13 mouse cellular contexts compared by ENCODE assay signal in the genomic region with DNA sequence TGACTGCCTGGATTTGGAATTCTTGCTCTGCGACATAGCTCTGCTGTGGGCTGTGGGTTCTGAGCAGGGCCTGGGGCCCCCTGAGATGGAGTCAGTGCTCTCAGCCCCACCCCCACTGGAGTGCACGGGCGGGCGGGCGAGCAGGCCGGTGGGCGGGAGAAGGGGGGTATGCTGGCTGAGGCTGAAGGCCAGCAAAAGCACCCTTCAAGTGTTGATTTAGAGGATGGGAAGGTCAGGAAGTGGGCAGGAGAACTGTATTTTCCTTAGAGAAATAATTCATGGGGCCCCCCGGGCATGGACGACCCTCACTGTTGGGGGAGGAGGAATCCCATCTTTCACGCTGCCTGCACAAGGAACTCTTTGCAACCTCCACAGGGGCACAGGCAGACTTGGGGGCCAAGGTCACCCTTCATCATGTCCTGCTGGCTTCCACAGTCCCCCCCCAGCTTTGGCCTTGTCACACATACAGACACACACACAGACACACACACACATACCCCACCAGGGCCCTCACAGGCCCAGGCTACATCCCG. TPM values are rescaled to one million over a fixed set of nuclear protein-coding genes. Genes with fewer than 3 reads are reported as not detected.
DNase-seq lines count a peak whose midpoint lies in the region; ATAC-seq lines count a peak whose summit lies in the region.
"Had no signal": no experiment of that assay in that cellular context is flagged by ENCODE, and none has a peak within 500 bp of the region (broad histone marks: within the 10 kb centered on the region; RNA-seq: fewer than 3 reads in every experiment).

No protein-coding gene starts in this region.

- peaks cover 26% of the 10 kb centered on the region for H3K4me1 ChIP-seq in heart, embryonic 16.5 days (ENCODE audit: control insufficient read depth, insufficient read depth, low read length)
- H3K4me1 ChIP-seq in hindbrain, embryonic 11.5 days (replicated peaks; ENCODE audit: control insufficient read depth, insufficient read depth, low read length) = peaks cover 8% of the 10 kb centered on the region
- peaks cover 22% of the 10 kb centered on the region for H3K4me1 ChIP-seq in midbrain, embryonic 13.5 days (replicated peaks)

- H3K36me3 ChIP-seq in heart, embryonic 16.5 days (ENCODE audit: control insufficient read depth, insufficient read depth) = no peaks in the 10 kb centered on the region
- no peaks in the 10 kb centered on the region for H3K36me3 ChIP-seq in hindbrain, embryonic 11.5 days (ENCODE audit: control insufficient read depth, insufficient read depth, low read length)
- H3K36me3 ChIP-seq in midbrain, embryonic 13.5 days = peaks cover 16% of the 10 kb centered on the region

- H3K4me3 ChIP-seq in heart, embryonic 16.5 days (ENCODE audit: low read length) = no peak overlapping the region
- H3K4me3 ChIP-seq in hindbrain, embryonic 11.5 days (ENCODE audit: low read depth, low read length) = no peak overlapping the region
- H3K4me3 ChIP-seq in midbrain, embryonic 13.5 days (replicated peaks) = no peak overlapping the region
- H3K4me3 ChIP-seq: erythroblast, embryonic 14.5 days had no signal

- H3K9ac ChIP-seq in heart, embryonic 16.5 days (ENCODE audit: low read length) = peak overlapping the region; percentile 59
- peak overlapping the region; percentile 15; the same call in 1 of the 2 replicates for H3K9ac ChIP-seq in hindbrain, embryonic 11.5 days (ENCODE audit: low read depth, low read length)
- peak overlapping the region; percentile 43; the same call in 1 of the 2 replicates for H3K9ac ChIP-seq in midbrain, embryonic 13.5 days (replicated peaks)

- H3K4me2 ChIP-seq in heart, embryonic 16.5 days (ENCODE audit: low read depth, low read length) = peak overlapping the region; percentile 4
- no peak overlapping the region for H3K4me2 ChIP-seq in hindbrain, embryonic 11.5 days (replicated peaks; ENCODE audit: low read depth, low read length)
- peak overlapping the region; percentile 10 for H3K4me2 ChIP-seq in midbrain, embryonic 13.5 days (replicated peaks)

- H3K9me3 ChIP-seq in heart, embryonic 16.5 days (replicated peaks; ENCODE audit: control insufficient read depth, low read length) = no peaks in the 10 kb centered on the region
- H3K9me3 ChIP-seq in hindbrain, embryonic 11.5 days (ENCODE audit: control insufficient read depth, low read length) = no peaks in the 10 kb centered on the region
- H3K9me3 ChIP-seq in midbrain, embryonic 13.5 days = no peaks in the 10 kb centered on the region
- H3K9me3 ChIP-seq: G1E had no signal

- no peak for DNase-seq in heart, adult 9 months (ENCODE audit: low spot score in 2 of 2)
- DNase-seq in embryo, embryonic 11 days = peak; percentile 85
- DNase-seq in hindbrain, embryonic 11.5 days (ENCODE audit: low spot score) = no peak
- DNase-seq in cerebellum, postnatal 4 days (ENCODE audit: low spot score in 2 of 2) = no peak
- DNase-seq in frontal cortex, adult 2 months (ENCODE audit: extremely low spot score in 1 of 2, low spot score in 1 of 2) = no peak
- DNase-seq in B cell, adult 2 months = no peak
- DNase-seq: kidney, adult 11 months; lung, adult 18-20 months; thymus, adult 2 months had no signal

- 12% methylated on average over 11 of the region's 11 CpGs for WGBS in heart, embryonic 16.5 days
- WGBS in hindbrain, embryonic 11.5 days = 33% methylated on average over 11 of the region's 11 CpGs
- 19% methylated on average over 11 of the region's 11 CpGs for WGBS in midbrain, embryonic 13.5 days

- peak overlapping the region; percentile 54 for H3K27ac ChIP-seq in heart, embryonic 16.5 days (ENCODE audit: low read length)
- peak overlapping the region; percentile 27; the same call in 1 of the 2 replicates for H3K27ac ChIP-seq in hindbrain, embryonic 11.5 days (ENCODE audit: low read depth, low read length)
- no peak overlapping the region for H3K27ac ChIP-seq in midbrain, embryonic 13.5 days

- no peak; the same call in 1 of the 2 replicates for ATAC-seq in heart, embryonic 16.5 days (replicated peaks; ENCODE audit: extremely low read depth, insufficient read depth, low FRiP score)
- ATAC-seq in hindbrain, embryonic 11.5 days (ENCODE audit: low FRiP score) = peak; percentile 54; the same call in 1 of the 2 replicates
- no peak for ATAC-seq in midbrain, embryonic 13.5 days

- no peaks in the 10 kb centered on the region for H3K27me3 ChIP-seq in heart, embryonic 16.5 days (ENCODE audit: control insufficient read depth, insufficient read depth, low read length)
- H3K27me3 ChIP-seq in hindbrain, embryonic 11.5 days (ENCODE audit: control insufficient read depth, insufficient read depth, low read length) = no peaks in the 10 kb centered on the region
- no peaks in the 10 kb centered on the region for H3K27me3 ChIP-seq in midbrain, embryonic 13.5 days

RNA-seq across cellular contexts. Expression of a gene that starts 10.4 kb away (rescaled TPM):
- polyA plus RNA-seq in heart, embryonic 16.5 days (2015; fragmentation: Nextera tagmentation; extraction: Ambion mirVana) = 14.2 and 20.0 TPM in 2 replicates
- polyA plus RNA-seq in hindbrain, embryonic 11.5 days (2014; fragmentation: Nextera tagmentation; extraction: Ambion mirVana) = 13.5 and 13.9 TPM in 2 replicates
- 12.8 and 13.7 TPM in 2 replicates for polyA plus RNA-seq in midbrain, embryonic 13.5 days (2015; fragmentation: Nextera tagmentation; extraction: Ambion mirVana)
- polyA plus RNA-seq in frontal cortex, adult 2 months (2012; rRNA removed) = 81.6 and 81.9 TPM in 2 replicates

RNA-seq across cellular contexts. Expression of a gene that starts 44.2 kb away (rescaled TPM):
- polyA plus RNA-seq in heart, embryonic 16.5 days (2015; fragmentation: Nextera tagmentation; extraction: Ambion mirVana) = 5.3 and 17.1 TPM in 2 replicates
- 1.7 and 1.9 TPM in 2 replicates for polyA plus RNA-seq in hindbrain, embryonic 11.5 days (2014; fragmentation: Nextera tagmentation; extraction: Ambion mirVana)
- polyA plus RNA-seq in midbrain, embryonic 13.5 days (2015; fragmentation: Nextera tagmentation; extraction: Ambion mirVana) = 0.68 and 1.0 TPM in 2 replicates
- polyA plus RNA-seq in frontal cortex, adult 2 months (2012; rRNA removed) = 0.50 and 1.8 TPM in 2 replicates
- polyA plus RNA-seq: erythroblast, embryonic 14.5 days; G1E had no signal
